Mouse (Mus musculus): ENCODE results near the gene Asap3. TPM values are rescaled to one million over a fixed set of nuclear protein-coding genes. Genes with fewer than 3 reads are reported as not detected.

Asap3 gene
- polyA plus RNA-seq, 1 experiment from 2014 or later = 3.0 TPM

GRCm38 (mm10) chr4:136282621-136283480 is 76.7 kb downstream of the Asap3 start:
- 0 out of 2 replicates have a peak overlapping the region, but pooled peaks have one; percentile 37 for H3K9ac ChIP-seq (ENCODE audit: low read depth, low read length)
- H3K4me1 ChIP-seq (replicated peaks; ENCODE audit: insufficient read depth, low read length) = peaks cover 15% of the 10 kb centered on the region; the same call in 1 of the 2 replicates
- ATAC-seq (replicated peaks; ENCODE audit: low FRiP score, low read depth) (no peak), DNase-seq (ENCODE audit: low spot score) (peak; percentile 68)
- no peaks in the 10 kb centered on the region for H3K27me3 ChIP-seq (ENCODE audit: insufficient read depth, low read length)
- H3K4me3 ChIP-seq (replicated peaks; ENCODE audit: low read depth, low read length) = no peak overlapping the region
- 46% methylated on average over 10 of the region's 10 CpGs for WGBS
- TF ChIP-seq CTCF (IDR thresholded peaks at IDR 0.05; ENCODE audit: low read depth) = no peak
- H3K9me3 ChIP-seq (replicated peaks; ENCODE audit: low read length) = no peaks in the 10 kb centered on the region
- H3K4me2 ChIP-seq (ENCODE audit: low read length) = peak overlapping the region; percentile 13; the same call in 1 of the 2 replicates
- no peaks in the 10 kb centered on the region for H3K36me3 ChIP-seq (ENCODE audit: insufficient read depth, low read length)
- peak overlapping the region; percentile 96 for H3K27ac ChIP-seq

GRCm38 (mm10) chr4:136283783-136284182 is 77.6 kb downstream of the Asap3 start:
- Histone ChIP-seq H3K4me1 (replicated peaks; ENCODE audit: insufficient read depth, low read length) (peaks cover 15% of the 10 kb centered on the region; the same call in 1 of the 2 replicates), H3K27me3 (ENCODE audit: insufficient read depth, low read length) (no peaks in the 10 kb centered on the region), H3K4me3 (replicated peaks; ENCODE audit: low read depth, low read length) (no peak overlapping the region), H3K36me3 (ENCODE audit: insufficient read depth, low read length) (peaks cover 8% of the 10 kb centered on the region), H3K9me3 (replicated peaks; ENCODE audit: low read length) (no peaks in the 10 kb centered on the region), H3K9ac (ENCODE audit: low read depth, low read length) (no peak overlapping the region), H3K4me2 (ENCODE audit: low read length) (no peak overlapping the region), H3K27ac (peak overlapping the region; percentile 96)
- DNase-seq (ENCODE audit: low spot score) = no peak
- no peak for TF ChIP-seq CTCF (IDR thresholded peaks at IDR 0.05; ENCODE audit: low read depth)
- 38% methylated on average over 2 of the region's 2 CpGs for WGBS
- no peak for ATAC-seq (replicated peaks; ENCODE audit: low FRiP score, low read depth)

DNA sequence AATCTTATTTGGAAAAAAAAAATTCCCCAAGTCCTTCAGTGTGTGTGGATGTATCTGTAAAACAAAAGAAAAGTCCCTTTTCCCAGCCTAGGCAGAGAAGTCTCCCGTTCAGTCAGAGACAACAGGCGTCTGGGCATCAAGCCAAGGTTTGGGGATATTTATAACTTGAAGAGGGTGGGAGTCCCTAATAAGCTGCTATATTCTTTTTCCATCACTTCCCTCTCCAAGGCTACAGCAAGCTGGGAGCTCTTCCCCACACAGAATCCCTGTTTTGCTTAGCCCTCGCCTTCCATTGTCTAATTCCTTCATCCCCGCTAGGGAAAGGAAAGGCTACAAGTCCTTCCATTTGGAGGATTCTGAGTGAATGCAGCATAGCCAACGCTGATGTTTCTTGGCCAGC is 78.3 kb downstream of the Asap3 start, which contains the start of gene Zfp46:
Gene Zfp46, plus strand, starts transcription at position 229 of the 400 bp plus-strand sequence.
- Histone ChIP-seq H3K4me2 (ENCODE audit: low read length) (peak within 1 kb of the TSS; percentile 77), H3K4me1 (replicated peaks; ENCODE audit: insufficient read depth, low read length) (peaks cover 15% of the 10 kb centered on the region; the same call in 1 of the 2 replicates), H3K4me3 (replicated peaks; ENCODE audit: low read depth, low read length) (peak within 1 kb of the TSS; percentile 62), H3K9ac (ENCODE audit: low read depth, low read length) (peak within 1 kb of the TSS; percentile 63), H3K27me3 (ENCODE audit: insufficient read depth, low read length) (no peaks in the 10 kb centered on the region), H3K36me3 (ENCODE audit: insufficient read depth, low read length) (peaks cover 14% of the 10 kb centered on the region), H3K27ac (peak within 1 kb of the TSS; percentile 96), H3K9me3 (replicated peaks; ENCODE audit: low read length) (no peaks in the 10 kb centered on the region)
- ATAC-seq (replicated peaks; ENCODE audit: low FRiP score, low read depth) (no peak), DNase-seq (ENCODE audit: low spot score) (peak; percentile 90)
- no peak for TF ChIP-seq CTCF (IDR thresholded peaks at IDR 0.05; ENCODE audit: low read depth)
- 44% methylated on average over 5 of the region's 5 CpGs for WGBS

GRCm38 (mm10) chr4:136284891-136285290 is 78.7 kb downstream of the Asap3 start:
- Histone ChIP-seq H3K9me3 (replicated peaks; ENCODE audit: low read length) (no peaks in the 10 kb centered on the region), H3K9ac (ENCODE audit: low read depth, low read length) (peak overlapping the region; percentile 63), H3K36me3 (ENCODE audit: insufficient read depth, low read length) (peaks cover 19% of the 10 kb centered on the region), H3K27ac (peak overlapping the region; percentile 96), H3K4me1 (replicated peaks; ENCODE audit: insufficient read depth, low read length) (peaks cover 15% of the 10 kb centered on the region; the same call in 1 of the 2 replicates), H3K4me2 (ENCODE audit: low read length) (peak overlapping the region; percentile 77), H3K4me3 (replicated peaks; ENCODE audit: low read depth, low read length) (peak overlapping the region; percentile 62), H3K27me3 (ENCODE audit: insufficient read depth, low read length) (no peaks in the 10 kb centered on the region)
- no peak for TF ChIP-seq CTCF (IDR thresholded peaks at IDR 0.05; ENCODE audit: low read depth)
- 29% methylated on average over 6 of the region's 6 CpGs for WGBS
- DNase-seq (ENCODE audit: low spot score) = peak; percentile 35
- ATAC-seq (replicated peaks; ENCODE audit: low FRiP score, low read depth) = no peak

DNA sequence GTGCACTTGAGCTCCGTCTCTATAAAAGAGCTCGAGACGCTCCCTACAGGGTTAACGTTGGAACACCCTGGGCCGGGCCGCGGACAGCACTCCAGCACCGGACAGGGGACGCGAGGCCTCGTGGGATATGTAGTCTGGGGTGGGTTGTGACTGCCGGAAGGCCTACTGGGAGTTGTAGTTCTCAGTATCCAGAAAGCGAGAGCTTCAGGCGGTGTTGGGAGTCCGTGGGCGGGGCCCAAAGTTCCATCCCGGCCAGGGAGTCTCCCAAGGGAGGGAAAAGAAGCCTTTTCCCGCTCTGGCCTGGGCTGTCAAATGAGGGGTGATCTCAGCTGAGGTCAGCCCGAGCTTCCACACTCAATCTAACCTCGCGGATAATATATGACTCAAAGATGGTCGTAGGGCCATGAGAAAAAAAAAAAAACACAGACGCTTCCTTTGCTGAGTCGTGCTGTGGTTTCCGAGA is 79.2 kb downstream of the Asap3 start:
- Histone ChIP-seq H3K4me2 (ENCODE audit: low read length) (peak overlapping the region; percentile 77), H3K9ac (ENCODE audit: low read depth, low read length) (peak overlapping the region; percentile 63), H3K27ac (peak overlapping the region; percentile 96), H3K4me3 (replicated peaks; ENCODE audit: low read depth, low read length) (peak overlapping the region; percentile 62), H3K9me3 (replicated peaks; ENCODE audit: low read length) (no peaks in the 10 kb centered on the region), H3K4me1 (replicated peaks; ENCODE audit: insufficient read depth, low read length) (peaks cover 15% of the 10 kb centered on the region; the same call in 1 of the 2 replicates), H3K27me3 (ENCODE audit: insufficient read depth, low read length) (no peaks in the 10 kb centered on the region), H3K36me3 (ENCODE audit: insufficient read depth, low read length) (peaks cover 24% of the 10 kb centered on the region)
- DNase-seq (ENCODE audit: low spot score) (peak; percentile 99), ATAC-seq (replicated peaks; ENCODE audit: low FRiP score, low read depth) (peak; percentile 95)
- TF ChIP-seq CTCF (IDR thresholded peaks at IDR 0.05; ENCODE audit: low read depth) = no peak
- whole genome bisulfite sequencing = 0% methylated on average over 25 of the region's 25 CpGs

GRCm38 (mm10) chr4:136285811-136286371 is 79.7 kb downstream of the Asap3 start:
- no peaks in the 10 kb centered on the region for H3K9me3 ChIP-seq (replicated peaks; ENCODE audit: low read length)
- H3K4me1 ChIP-seq (replicated peaks; ENCODE audit: insufficient read depth, low read length) = peaks cover 15% of the 10 kb centered on the region; the same call in 1 of the 2 replicates
- H3K27me3 ChIP-seq (ENCODE audit: insufficient read depth, low read length) = no peaks in the 10 kb centered on the region
- H3K4me2 ChIP-seq (ENCODE audit: low read length) = peak overlapping the region; percentile 77
- peak; percentile 84 for ATAC-seq (replicated peaks; ENCODE audit: low FRiP score, low read depth)
- peaks cover 29% of the 10 kb centered on the region for H3K36me3 ChIP-seq (ENCODE audit: insufficient read depth, low read length)
- TF ChIP-seq CTCF (IDR thresholded peaks at IDR 0.05; ENCODE audit: low read depth) = no peak
- H3K4me3 ChIP-seq (replicated peaks; ENCODE audit: low read depth, low read length) = peak overlapping the region; percentile 62
- WGBS = under 1% methylated on average over 29 of the region's 29 CpGs
- peak overlapping the region; percentile 96 for H3K27ac ChIP-seq
- peak overlapping the region; percentile 63 for H3K9ac ChIP-seq (ENCODE audit: low read depth, low read length)
- peak; percentile 99 for DNase-seq (ENCODE audit: low spot score)

Data from kidney, postnatal 0 days (tissue).